Mouse (Mus musculus): ENCODE measurements at regions not wholly inside any gene's neighbourhood (a gene's known extent, or its start where the extent isn't known, plus 50 kb on each side); places are given as distances from the start of the nearest gene placed in this dataset.
A peak's percentile ranks its signal among the peaks of the same experiment; 100 is the strongest.

GRCm38 (mm10) chr1:72963449-72963848 lies 52.3 kb downstream of the Tnp1 start:
- peak; percentile 87 for ATAC-seq (ENCODE audit: insufficient read depth, low read depth)
- no peaks in the 10 kb centered on the region for H3K27me3 ChIP-seq (ENCODE audit: control insufficient read depth, insufficient read depth, low read length)
- H3K9me3 ChIP-seq (replicated peaks; ENCODE audit: control insufficient read depth, low read length) = no peaks in the 10 kb centered on the region
- no peaks in the 10 kb centered on the region for H3K36me3 ChIP-seq (replicated peaks; ENCODE audit: control insufficient read depth, insufficient read depth, low read length)
- no peak overlapping the region for H3K4me3 ChIP-seq (ENCODE audit: low read depth, low read length)
- H3K27ac ChIP-seq (ENCODE audit: low read depth) = no peak overlapping the region
- 19% methylated on average over 7 of the region's 7 CpGs for WGBS
- peak; percentile 72 for DNase-seq (ENCODE audit: low spot score)
- no peak overlapping the region for H3K9ac ChIP-seq (replicated peaks; ENCODE audit: low read depth, low read length)
- H3K4me1 ChIP-seq (ENCODE audit: control insufficient read depth, insufficient read depth) = peaks cover 9% of the 10 kb centered on the region; the same call in 1 of the 2 replicates
- no peak for TF ChIP-seq CTCF (IDR thresholded peaks at IDR 0.05; ENCODE audit: low read depth)
- no peak for TF ChIP-seq EP300 (IDR thresholded peaks at IDR 0.05; ENCODE audit: low read depth)
- peak overlapping the region; percentile 11; the same call in 1 of the 2 replicates for H3K4me2 ChIP-seq (ENCODE audit: low read depth, low read length)

- WGBS = 28% methylated on average over 4 of the region's 4 CpGs
Measured at GRCm38 (mm10) chr1:72960241-72960653, 55.5 kb downstream of the Tnp1 start.

GRCm38 (mm10) chr1:72955387-72955786 lies 60.3 kb downstream of the Tnp1 start:
- Histone ChIP-seq H3K9me3 (replicated peaks; ENCODE audit: control insufficient read depth, low read length) (no peaks in the 10 kb centered on the region), H3K4me3 (ENCODE audit: low read depth, low read length) (no peak overlapping the region), H3K27me3 (ENCODE audit: control insufficient read depth, insufficient read depth, low read length) (no peaks in the 10 kb centered on the region), H3K27ac (ENCODE audit: low read depth) (no peak overlapping the region), H3K4me1 (ENCODE audit: control insufficient read depth, insufficient read depth) (peaks cover 17% of the 10 kb centered on the region; the same call in 1 of the 2 replicates), H3K9ac (replicated peaks; ENCODE audit: low read depth, low read length) (no peak overlapping the region), H3K4me2 (ENCODE audit: low read depth, low read length) (no peak overlapping the region), H3K36me3 (replicated peaks; ENCODE audit: control insufficient read depth, insufficient read depth, low read length) (no peaks in the 10 kb centered on the region)
- ATAC-seq (ENCODE audit: insufficient read depth, low read depth) (no peak), DNase-seq (ENCODE audit: low spot score) (no peak)
- 57% methylated on average over 2 of the region's 2 CpGs for WGBS
- TF ChIP-seq CTCF (IDR thresholded peaks at IDR 0.05; ENCODE audit: low read depth) (no peak), EP300 (IDR thresholded peaks at IDR 0.05; ENCODE audit: low read depth) (no peak)

More at GRCm38 (mm10) chr1:72960241-72960653, 55.5 kb downstream of the Tnp1 start:
- H3K4me1 ChIP-seq (ENCODE audit: control insufficient read depth, insufficient read depth) = peaks cover 18% of the 10 kb centered on the region; the same call in 1 of the 2 replicates
- no peak overlapping the region for H3K27ac ChIP-seq (ENCODE audit: low read depth)
- no peak overlapping the region for H3K4me3 ChIP-seq (ENCODE audit: low read depth, low read length)
- H3K4me2 ChIP-seq (ENCODE audit: low read depth, low read length) = no peak overlapping the region
- no peak for TF ChIP-seq EP300 (IDR thresholded peaks at IDR 0.05; ENCODE audit: low read depth)
- no peak for TF ChIP-seq CTCF (IDR thresholded peaks at IDR 0.05; ENCODE audit: low read depth)
- DNase-seq (ENCODE audit: low spot score) (no peak), ATAC-seq (ENCODE audit: insufficient read depth, low read depth) (no peak)
- no peaks in the 10 kb centered on the region for H3K27me3 ChIP-seq (ENCODE audit: control insufficient read depth, insufficient read depth, low read length)
- no peaks in the 10 kb centered on the region for H3K36me3 ChIP-seq (replicated peaks; ENCODE audit: control insufficient read depth, insufficient read depth, low read length)
- no peaks in the 10 kb centered on the region for H3K9me3 ChIP-seq (replicated peaks; ENCODE audit: control insufficient read depth, low read length)
- no peak overlapping the region for H3K9ac ChIP-seq (replicated peaks; ENCODE audit: low read depth, low read length)

GRCm38 (mm10) chr1:72952896-72953295 lies 62.8 kb downstream of the Tnp1 start:
- Histone ChIP-seq H3K4me2 (ENCODE audit: low read depth, low read length) (no peak overlapping the region), H3K9ac (replicated peaks; ENCODE audit: low read depth, low read length) (no peak overlapping the region), H3K27ac (ENCODE audit: low read depth) (no peak overlapping the region), H3K4me1 (ENCODE audit: control insufficient read depth, insufficient read depth) (peaks cover 10% of the 10 kb centered on the region; the same call in 1 of the 2 replicates), H3K4me3 (ENCODE audit: low read depth, low read length) (no peak overlapping the region), H3K27me3 (ENCODE audit: control insufficient read depth, insufficient read depth, low read length) (no peaks in the 10 kb centered on the region), H3K36me3 (replicated peaks; ENCODE audit: control insufficient read depth, insufficient read depth, low read length) (no peaks in the 10 kb centered on the region), H3K9me3 (replicated peaks; ENCODE audit: control insufficient read depth, low read length) (no peaks in the 10 kb centered on the region)
- WGBS = 59% methylated on average over 6 of the region's 6 CpGs
- DNase-seq (ENCODE audit: low spot score) (no peak), ATAC-seq (ENCODE audit: insufficient read depth, low read depth) (no peak)
- TF ChIP-seq EP300 (IDR thresholded peaks at IDR 0.05; ENCODE audit: low read depth) (no peak), CTCF (IDR thresholded peaks at IDR 0.05; ENCODE audit: low read depth) (no peak)

- Histone ChIP-seq H3K4me2 (ENCODE audit: low read depth, low read length) (no peak overlapping the region), H3K36me3 (replicated peaks; ENCODE audit: control insufficient read depth, insufficient read depth, low read length) (no peaks in the 10 kb centered on the region), H3K27ac (ENCODE audit: low read depth) (no peak overlapping the region), H3K4me1 (ENCODE audit: control insufficient read depth, insufficient read depth) (peaks cover 10% of the 10 kb centered on the region; the same call in 1 of the 2 replicates), H3K4me3 (ENCODE audit: low read depth, low read length) (no peak overlapping the region), H3K9me3 (replicated peaks; ENCODE audit: control insufficient read depth, low read length) (no peaks in the 10 kb centered on the region), H3K9ac (replicated peaks; ENCODE audit: low read depth, low read length) (no peak overlapping the region), H3K27me3 (ENCODE audit: control insufficient read depth, insufficient read depth, low read length) (no peaks in the 10 kb centered on the region)
- TF ChIP-seq EP300 (IDR thresholded peaks at IDR 0.05; ENCODE audit: low read depth) (no peak), CTCF (IDR thresholded peaks at IDR 0.05; ENCODE audit: low read depth) (no peak)
- DNase-seq (ENCODE audit: low spot score) = no peak
- WGBS = 69% methylated on average over 7 of the region's 7 CpGs
- ATAC-seq (ENCODE audit: insufficient read depth, low read depth) = no peak
Measured at GRCm38 (mm10) chr1:72951802-72952201, 63.9 kb downstream of the Tnp1 start.

GRCm38 (mm10) chr1:72951365-72951764 lies 64.3 kb downstream of the Tnp1 start:
- Histone ChIP-seq H3K9ac (replicated peaks; ENCODE audit: low read depth, low read length) (no peak overlapping the region), H3K4me2 (ENCODE audit: low read depth, low read length) (no peak overlapping the region), H3K9me3 (replicated peaks; ENCODE audit: control insufficient read depth, low read length) (no peaks in the 10 kb centered on the region), H3K27me3 (ENCODE audit: control insufficient read depth, insufficient read depth, low read length) (no peaks in the 10 kb centered on the region), H3K4me1 (ENCODE audit: control insufficient read depth, insufficient read depth) (peaks cover 12% of the 10 kb centered on the region), H3K4me3 (ENCODE audit: low read depth, low read length) (no peak overlapping the region), H3K36me3 (replicated peaks; ENCODE audit: control insufficient read depth, insufficient read depth, low read length) (no peaks in the 10 kb centered on the region), H3K27ac (ENCODE audit: low read depth) (no peak overlapping the region)
- no peak for DNase-seq (ENCODE audit: low spot score)
- 65% methylated on average over 7 of the region's 7 CpGs for WGBS
- no peak for ATAC-seq (ENCODE audit: insufficient read depth, low read depth)
- TF ChIP-seq CTCF (IDR thresholded peaks at IDR 0.05; ENCODE audit: low read depth) (no peak), EP300 (IDR thresholded peaks at IDR 0.05; ENCODE audit: low read depth) (no peak)
